Mouse (Mus musculus): ENCODE data around the gene Olfr820. TPM values are rescaled to one million over a fixed set of nuclear protein-coding genes. Genes with fewer than 3 reads are reported as not detected.

Gene Olfr820
- not detected for polyA plus RNA-seq (2014; fragmentation: Illumina TruSeq; extraction: RNeasy Lipid Tissue Mini Kit (QIAGEN cat#74804); ENCODE audit: low read depth, low replicate concordance)

DNA sequence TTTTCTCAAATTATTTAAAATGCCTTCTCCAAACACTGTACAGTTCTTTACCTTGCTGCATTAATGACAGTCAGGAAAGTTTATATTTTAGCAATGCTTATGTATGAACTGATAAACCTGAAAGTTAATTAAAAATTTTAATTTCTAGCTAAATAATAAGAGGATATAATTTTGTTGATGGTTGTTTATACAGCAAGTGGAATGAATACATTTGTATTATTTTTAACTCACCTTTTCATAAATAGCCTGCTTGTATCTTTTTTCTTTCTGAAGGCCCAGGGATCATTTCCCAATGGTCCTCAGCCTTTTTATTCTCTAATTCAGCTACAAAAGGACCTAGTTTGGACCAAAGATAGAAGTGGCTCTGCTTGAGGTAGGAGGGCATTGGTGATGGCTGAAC, at the start of gene Olfr820:
Olfr820 (plus strand) TSS at position 301 of the 400 bp plus-strand sequence.

DNA sequence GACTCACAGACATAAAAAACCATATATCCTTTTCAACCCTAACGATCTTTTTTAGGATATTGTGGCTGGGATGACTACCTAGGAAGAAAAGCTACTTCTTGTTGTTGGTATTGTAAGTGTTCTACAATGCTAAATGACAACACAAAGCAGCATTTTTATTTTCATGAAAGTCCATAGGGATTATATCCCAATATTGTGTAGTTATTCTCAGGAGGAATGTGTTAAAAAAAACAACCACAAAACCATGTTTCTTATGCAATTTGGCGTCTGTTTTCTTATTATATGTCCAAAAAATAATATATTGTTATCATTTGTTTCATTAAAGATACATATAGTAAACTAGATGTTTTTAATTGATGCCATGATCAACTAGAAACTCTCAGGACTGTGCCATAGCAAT, 45.3 kb upstream of the Olfr820 start, which contains the start of gene Olfr819:
Olfr819 (minus strand) TSS at position 101 of the 400 bp plus-strand sequence.

DNA sequence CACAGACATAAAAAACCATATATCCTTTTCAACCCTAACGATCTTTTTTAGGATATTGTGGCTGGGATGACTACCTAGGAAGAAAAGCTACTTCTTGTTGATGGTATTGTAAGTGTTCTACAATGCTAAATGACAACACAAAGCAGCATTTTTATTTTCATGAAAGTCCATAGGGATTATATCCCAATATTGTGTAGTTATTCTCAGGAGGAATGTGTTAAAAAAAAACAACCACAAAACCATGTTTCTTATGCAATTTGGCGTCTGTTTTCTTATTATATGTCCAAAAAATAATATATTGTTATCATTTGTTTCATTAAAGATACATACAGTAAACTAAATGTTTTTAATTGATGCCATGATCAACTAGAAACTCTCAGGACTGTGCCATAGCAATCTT, 36.4 kb upstream of the Olfr820 start, which contains the start of gene Olfr247:
Olfr247 (minus strand) TSS at position 101 of the 400 bp plus-strand sequence.

DNA sequence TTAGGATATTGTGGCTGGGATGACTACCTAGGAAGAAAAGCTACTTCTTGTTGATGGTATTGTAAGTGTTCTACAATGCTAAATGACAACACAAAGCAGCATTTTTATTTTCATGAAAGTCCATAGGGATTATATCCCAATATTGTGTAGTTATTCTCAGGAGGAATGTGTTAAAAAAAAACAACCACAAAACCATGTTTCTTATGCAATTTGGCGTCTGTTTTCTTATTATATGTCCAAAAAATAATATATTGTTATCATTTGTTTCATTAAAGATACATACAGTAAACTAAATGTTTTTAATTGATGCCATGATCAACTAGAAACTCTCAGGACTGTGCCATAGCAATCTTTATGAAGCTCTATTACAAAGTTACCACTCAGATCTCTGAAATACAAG, 27.5 kb upstream of the Olfr820 start, which contains the start of gene Gm10310:
Gm10310 (minus strand) TSS at position 101 of the 400 bp plus-strand sequence.

DNA sequence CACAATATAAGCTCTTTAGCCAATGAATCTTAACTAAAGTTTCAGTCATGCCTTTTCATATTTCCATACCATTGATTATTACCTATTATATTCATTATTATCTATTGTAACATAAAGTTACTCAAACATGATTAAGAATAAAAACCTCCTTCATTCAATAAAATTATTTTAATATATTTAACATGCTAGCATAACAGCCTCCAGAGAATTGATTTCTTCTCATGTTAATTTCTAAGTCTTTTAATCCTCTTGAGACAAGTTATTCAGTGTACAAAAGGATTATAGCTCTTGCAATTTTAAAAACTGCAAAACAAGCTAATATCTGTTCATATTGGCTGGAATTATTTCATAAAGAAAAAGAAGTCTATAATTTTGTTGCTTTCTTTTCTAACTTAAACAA, 17.6 kb downstream of the Olfr820 start, which contains the start of gene Olfr821:
Olfr821 (plus strand) TSS at position 301 of the 400 bp plus-strand sequence.

Other genes with a start within 250 kb of the Olfr820 start
- gene Olfr808, start 247.1 kb upstream of the Olfr820 start, polyA plus RNA-seq (2014; fragmentation: Illumina TruSeq; extraction: RNeasy Lipid Tissue Mini Kit (QIAGEN cat#74804); ENCODE audit: low read depth, low replicate concordance): not detected
- gene Olfr809, start 238.0 kb upstream of the Olfr820 start, polyA plus RNA-seq (2014; fragmentation: Illumina TruSeq; extraction: RNeasy Lipid Tissue Mini Kit (QIAGEN cat#74804); ENCODE audit: low read depth, low replicate concordance): not detected
- gene Olfr810, start 217.7 kb upstream of the Olfr820 start, polyA plus RNA-seq (2014; fragmentation: Illumina TruSeq; extraction: RNeasy Lipid Tissue Mini Kit (QIAGEN cat#74804); ENCODE audit: low read depth, low replicate concordance): not detected
- not detected for gene Olfr811, start 208.2 kb upstream of the Olfr820 start, polyA plus RNA-seq (2014; fragmentation: Illumina TruSeq; extraction: RNeasy Lipid Tissue Mini Kit (QIAGEN cat#74804); ENCODE audit: low read depth, low replicate concordance)
- gene Olfr812, start 166.5 kb upstream of the Olfr820 start, polyA plus RNA-seq (2014; fragmentation: Illumina TruSeq; extraction: RNeasy Lipid Tissue Mini Kit (QIAGEN cat#74804); ENCODE audit: low read depth, low replicate concordance): not detected
- gene Olfr813, start 157.3 kb upstream of the Olfr820 start, polyA plus RNA-seq (2014; fragmentation: Illumina TruSeq; extraction: RNeasy Lipid Tissue Mini Kit (QIAGEN cat#74804); ENCODE audit: low read depth, low replicate concordance): not detected
- not detected for gene Olfr814, start 132.8 kb upstream of the Olfr820 start, polyA plus RNA-seq (2014; fragmentation: Illumina TruSeq; extraction: RNeasy Lipid Tissue Mini Kit (QIAGEN cat#74804); ENCODE audit: low read depth, low replicate concordance)
- gene Olfr815, start 106.8 kb upstream of the Olfr820 start, polyA plus RNA-seq (2014; fragmentation: Illumina TruSeq; extraction: RNeasy Lipid Tissue Mini Kit (QIAGEN cat#74804); ENCODE audit: low read depth, low replicate concordance): not detected
- gene Olfr816, start 97.0 kb upstream of the Olfr820 start, polyA plus RNA-seq (2014; fragmentation: Illumina TruSeq; extraction: RNeasy Lipid Tissue Mini Kit (QIAGEN cat#74804); ENCODE audit: low read depth, low replicate concordance): not detected
- not detected for gene Olfr818, start 63.5 kb upstream of the Olfr820 start, polyA plus RNA-seq (2014; fragmentation: Illumina TruSeq; extraction: RNeasy Lipid Tissue Mini Kit (QIAGEN cat#74804); ENCODE audit: low read depth, low replicate concordance)
- not detected for gene Olfr819, start 45.4 kb upstream of the Olfr820 start, polyA plus RNA-seq (2014; fragmentation: Illumina TruSeq; extraction: RNeasy Lipid Tissue Mini Kit (QIAGEN cat#74804); ENCODE audit: low read depth, low replicate concordance)
- not detected for gene Olfr247, start 36.5 kb upstream of the Olfr820 start, polyA plus RNA-seq (2014; fragmentation: Illumina TruSeq; extraction: RNeasy Lipid Tissue Mini Kit (QIAGEN cat#74804); ENCODE audit: low read depth, low replicate concordance)
- gene Gm10310, start 27.6 kb upstream of the Olfr820 start, polyA plus RNA-seq (2014; fragmentation: Illumina TruSeq; extraction: RNeasy Lipid Tissue Mini Kit (QIAGEN cat#74804); ENCODE audit: low read depth, low replicate concordance): not detected
- gene Olfr821, start 17.7 kb downstream of the Olfr820 start, polyA plus RNA-seq (2014; fragmentation: Illumina TruSeq; extraction: RNeasy Lipid Tissue Mini Kit (QIAGEN cat#74804); ENCODE audit: low read depth, low replicate concordance): not detected
- gene Olfr822, start 58.6 kb downstream of the Olfr820 start, polyA plus RNA-seq (2014; fragmentation: Illumina TruSeq; extraction: RNeasy Lipid Tissue Mini Kit (QIAGEN cat#74804); ENCODE audit: low read depth, low replicate concordance): not detected
- gene Olfr823, start 102.8 kb downstream of the Olfr820 start, polyA plus RNA-seq (2014; fragmentation: Illumina TruSeq; extraction: RNeasy Lipid Tissue Mini Kit (QIAGEN cat#74804); ENCODE audit: low read depth, low replicate concordance): not detected
- not detected for gene Olfr824, start 117.4 kb downstream of the Olfr820 start, polyA plus RNA-seq (2014; fragmentation: Illumina TruSeq; extraction: RNeasy Lipid Tissue Mini Kit (QIAGEN cat#74804); ENCODE audit: low read depth, low replicate concordance)
- gene Olfr825, start 154.1 kb downstream of the Olfr820 start, polyA plus RNA-seq (2014; fragmentation: Illumina TruSeq; extraction: RNeasy Lipid Tissue Mini Kit (QIAGEN cat#74804); ENCODE audit: low read depth, low replicate concordance): not detected
- not detected for gene Olfr826, start 171.6 kb downstream of the Olfr820 start, polyA plus RNA-seq (2014; fragmentation: Illumina TruSeq; extraction: RNeasy Lipid Tissue Mini Kit (QIAGEN cat#74804); ENCODE audit: low read depth, low replicate concordance)
- not detected for gene Olfr827, start 201.8 kb downstream of the Olfr820 start, polyA plus RNA-seq (2014; fragmentation: Illumina TruSeq; extraction: RNeasy Lipid Tissue Mini Kit (QIAGEN cat#74804); ENCODE audit: low read depth, low replicate concordance)